Mouse (Mus musculus) megakaryocyte, embryonic 14.5 days (primary cell): Measurements from ENCODE around the gene F2rl1. TPM values are rescaled to one million over a fixed set of nuclear protein-coding genes. Genes with fewer than 3 reads are reported as not detected.
A peak's percentile ranks its signal among the peaks of the same experiment; 100 is the strongest.

Experiments used
- H3K27me3 ChIP-seq: replicated peaks from 2 replicates; pipeline ENCODE3; 2012; ENCODE audit warnings: inconsistent platforms
- H3K36me3 ChIP-seq: replicated peaks from 2 replicates; pipeline ENCODE3; 2012; ENCODE audit warnings: low read length, inconsistent platforms, mixed read lengths
- H3K4me1 ChIP-seq: 2 replicates; pipeline ENCODE4 v1.6.1; 2012; ENCODE audit warnings: inconsistent platforms
- H3K4me3 ChIP-seq: replicated peaks from 2 replicates; pipeline ENCODE3; 2012; ENCODE audit warnings: moderate library complexity, mild to moderate bottlenecking, inconsistent platforms
- H3K9me3 ChIP-seq: 2 replicates; pipeline ENCODE4 v1.6.1; 2012; ENCODE audit warnings: inconsistent platforms
- FLI1 ChIP-seq: IDR thresholded peaks from 2 replicates; pipeline ENCODE4 v1.6.1; 2012; ENCODE audit warnings: low read length, inconsistent platforms, mixed read lengths
- GATA1 ChIP-seq: IDR thresholded peaks from 3 replicates; pipeline ENCODE4 v1.6.1; 2012; ENCODE audit warnings: mixed read lengths, low read length, inconsistent platforms, borderline replicate concordance
- polyA plus RNA-seq: library from polyadenylated mRNA; stranded (reverse); fragments of >175 nt; gene quantifications from 2 replicates; pipeline ENCODE4 v1.2.3, GENCODE M21; 2012; ENCODE audit warnings: low replicate concordance; ENCODE audit not compliant: insufficient read depth

Gene F2rl1
- not detected in 2 replicates for polyA plus RNA-seq

GRCm38 (mm10) chr13:95524674-95525491 is at the start of gene F2rl1:
Gene F2rl1 (minus strand): TSS chr13:95525227.
- Histone ChIP-seq H3K36me3 (no peaks in the 10 kb centered on the region), H3K27me3 (peaks cover 75% of the 10 kb centered on the region), H3K4me3 (peak within 1 kb of the TSS; percentile 86), H3K4me1 (peaks cover 17% of the 10 kb centered on the region), H3K9me3 (no peaks in the 10 kb centered on the region)
- TF ChIP-seq FLI1: no peak
- no peak for TF ChIP-seq GATA1

- peaks cover 5% of the 10 kb centered on the region for H3K36me3 ChIP-seq
- no peak overlapping the region for H3K4me3 ChIP-seq
- peaks cover 14% of the 10 kb centered on the region for H3K9me3 ChIP-seq
- H3K27me3 ChIP-seq: peaks cover 3% of the 10 kb centered on the region
- TF ChIP-seq GATA1: no peak
- no peak for TF ChIP-seq FLI1
- peaks cover 20% of the 10 kb centered on the region for H3K4me1 ChIP-seq
Observed at GRCm38 (mm10) chr13:95570877-95571276, 45.9 kb upstream of the F2rl1 start.

GRCm38 (mm10) chr13:95569326-95569725 is 44.3 kb upstream of the F2rl1 start:
- H3K4me3 ChIP-seq: no peak overlapping the region
- TF ChIP-seq FLI1 (no peak), GATA1 (no peak)
- peaks cover 5% of the 10 kb centered on the region for H3K36me3 ChIP-seq
- peaks cover 35% of the 10 kb centered on the region for H3K4me1 ChIP-seq
- no peaks in the 10 kb centered on the region for H3K27me3 ChIP-seq
- peaks cover 14% of the 10 kb centered on the region for H3K9me3 ChIP-seq

GRCm38 (mm10) chr13:95568336-95568735 is 43.3 kb upstream of the F2rl1 start:
- Histone ChIP-seq H3K27me3 (no peaks in the 10 kb centered on the region), H3K4me3 (no peak overlapping the region), H3K4me1 (peaks cover 42% of the 10 kb centered on the region), H3K9me3 (peaks cover 14% of the 10 kb centered on the region), H3K36me3 (peaks cover 5% of the 10 kb centered on the region)
- TF ChIP-seq GATA1: no peak
- TF ChIP-seq FLI1: no peak

GRCm38 (mm10) chr13:95566841-95567551 is 42.0 kb upstream of the F2rl1 start:
- Histone ChIP-seq H3K27me3 (peaks cover 2% of the 10 kb centered on the region), H3K9me3 (peaks cover 14% of the 10 kb centered on the region), H3K36me3 (peaks cover 5% of the 10 kb centered on the region), H3K4me3 (no peak overlapping the region), H3K4me1 (peaks cover 47% of the 10 kb centered on the region)
- TF ChIP-seq GATA1 (no peak), FLI1 (no peak)

- no peak for TF ChIP-seq GATA1
- TF ChIP-seq FLI1: no peak
- H3K36me3 ChIP-seq: peaks cover 4% of the 10 kb centered on the region
- H3K4me1 ChIP-seq: peaks cover 47% of the 10 kb centered on the region
- H3K4me3 ChIP-seq: no peak overlapping the region
- peaks cover 3% of the 10 kb centered on the region; the same call in 1 of the 2 replicates for H3K9me3 ChIP-seq
- peaks cover 4% of the 10 kb centered on the region for H3K27me3 ChIP-seq
Observed at GRCm38 (mm10) chr13:95563693-95564092, 38.7 kb upstream of the F2rl1 start.

- Histone ChIP-seq H3K4me3 (peak overlapping the region; percentile 1), H3K4me1 (peaks cover 47% of the 10 kb centered on the region), H3K9me3 (peaks cover 3% of the 10 kb centered on the region; the same call in 1 of the 2 replicates), H3K36me3 (no peaks in the 10 kb centered on the region), H3K27me3 (peaks cover 4% of the 10 kb centered on the region)
- TF ChIP-seq FLI1: no peak
- TF ChIP-seq GATA1: no peak
Observed at GRCm38 (mm10) chr13:95563066-95563610, 38.1 kb upstream of the F2rl1 start.

GRCm38 (mm10) chr13:95557326-95557725 is 32.3 kb upstream of the F2rl1 start:
- Histone ChIP-seq H3K36me3 (no peaks in the 10 kb centered on the region), H3K9me3 (peaks cover 11% of the 10 kb centered on the region), H3K4me1 (peaks cover 5% of the 10 kb centered on the region), H3K4me3 (no peak overlapping the region), H3K27me3 (peaks cover 15% of the 10 kb centered on the region)
- no peak for TF ChIP-seq FLI1
- TF ChIP-seq GATA1: no peak

- H3K36me3 ChIP-seq: no peaks in the 10 kb centered on the region
- H3K4me1 ChIP-seq: peaks cover 5% of the 10 kb centered on the region
- no peak overlapping the region for H3K4me3 ChIP-seq
- peaks cover 34% of the 10 kb centered on the region for H3K27me3 ChIP-seq
- H3K9me3 ChIP-seq: peaks cover 8% of the 10 kb centered on the region; the same call in 1 of the 2 replicates
- TF ChIP-seq GATA1 (no peak), FLI1 (no peak)
Observed at GRCm38 (mm10) chr13:95553885-95554492, 29.0 kb upstream of the F2rl1 start.
